Mouse (Mus musculus) C2C12 (cell line): ENCODE data around the gene Dtx3l.

ENCODE experiments used
- CEBPB ChIP-seq: IDR thresholded peaks from one replicate; pipeline ENCODE4 v1.6.1; 2011; ENCODE audit warnings: low read depth, mild to moderate bottlenecking, control low read depth, moderate library complexity
- CTCF ChIP-seq: IDR thresholded peaks from one replicate; pipeline ENCODE4 v1.5.1; 2011; ENCODE audit not compliant: control insufficient read depth, insufficient read depth, insufficient read length
- FOSL1 ChIP-seq: IDR thresholded peaks from one replicate; pipeline ENCODE4 v1.8.0; 2011; ENCODE audit warnings: mild to moderate bottlenecking, low read length; ENCODE audit not compliant: poor library complexity, insufficient read depth, severe bottlenecking
- MAX ChIP-seq: IDR thresholded peaks from one replicate; pipeline ENCODE4 v1.6.1; 2011; ENCODE audit warnings: mild to moderate bottlenecking, control low read depth
- MYOD1 ChIP-seq: IDR thresholded peaks from one replicate; pipeline ENCODE4 v1.6.1; 2011; ENCODE audit warnings: low read depth; ENCODE audit not compliant: control insufficient read depth, insufficient read length
- MYOG ChIP-seq: IDR thresholded peaks from one replicate; pipeline ENCODE4 v1.6.1; 2011; ENCODE audit not compliant: control insufficient read depth, insufficient read length; ENCODE audit errors: extremely low read depth
- USF1 ChIP-seq: IDR thresholded peaks from one replicate; pipeline ENCODE4 v1.6.1; 2011; ENCODE audit warnings: low read depth, mild to moderate bottlenecking, control low read depth, moderate library complexity

DNA sequence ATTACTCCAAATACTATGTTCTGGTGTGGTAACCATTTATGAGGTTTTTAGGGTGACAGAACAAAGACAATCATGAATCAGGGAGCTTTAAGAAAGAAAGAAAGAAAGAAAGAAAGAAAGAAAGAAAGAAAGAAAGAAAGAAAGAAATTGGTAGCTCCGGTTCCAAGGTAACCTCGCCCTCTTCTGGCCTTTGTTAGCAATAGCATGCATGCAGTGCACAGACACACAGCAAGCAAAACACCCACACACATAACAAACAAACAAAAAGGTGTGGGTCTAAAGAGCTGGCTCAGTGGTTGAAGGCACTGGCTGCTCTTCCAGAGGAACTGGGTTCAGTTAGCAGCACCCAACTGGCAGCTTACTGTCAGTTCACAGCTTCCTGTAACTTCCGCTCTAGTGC is 48.3 kb downstream of the Dtx3l start:
- no peak for TF ChIP-seq CTCF
- no peak for TF ChIP-seq MAX
- no peak for TF ChIP-seq FOSL1
- no peak for TF ChIP-seq USF1
- no peak for TF ChIP-seq MYOD1
- no peak for TF ChIP-seq MYOG
- TF ChIP-seq CEBPB: no peak
